Mouse (Mus musculus) skeletal muscle tissue, adult 2 months (tissue): ENCODE results near the gene Aipl1.
"Not testable (repeated sequence)": the region's sequence is repeated elsewhere in the genome, so short reads cannot be mapped to it uniquely, and the experiment has no call there.

Source experiments
- DNase-seq: peaks from one replicate; pipeline ENCODE4 v3.0.0-alpha.2; 2012; ENCODE audit warnings: low read depth, low spot score

Aipl1 gene

DNA sequence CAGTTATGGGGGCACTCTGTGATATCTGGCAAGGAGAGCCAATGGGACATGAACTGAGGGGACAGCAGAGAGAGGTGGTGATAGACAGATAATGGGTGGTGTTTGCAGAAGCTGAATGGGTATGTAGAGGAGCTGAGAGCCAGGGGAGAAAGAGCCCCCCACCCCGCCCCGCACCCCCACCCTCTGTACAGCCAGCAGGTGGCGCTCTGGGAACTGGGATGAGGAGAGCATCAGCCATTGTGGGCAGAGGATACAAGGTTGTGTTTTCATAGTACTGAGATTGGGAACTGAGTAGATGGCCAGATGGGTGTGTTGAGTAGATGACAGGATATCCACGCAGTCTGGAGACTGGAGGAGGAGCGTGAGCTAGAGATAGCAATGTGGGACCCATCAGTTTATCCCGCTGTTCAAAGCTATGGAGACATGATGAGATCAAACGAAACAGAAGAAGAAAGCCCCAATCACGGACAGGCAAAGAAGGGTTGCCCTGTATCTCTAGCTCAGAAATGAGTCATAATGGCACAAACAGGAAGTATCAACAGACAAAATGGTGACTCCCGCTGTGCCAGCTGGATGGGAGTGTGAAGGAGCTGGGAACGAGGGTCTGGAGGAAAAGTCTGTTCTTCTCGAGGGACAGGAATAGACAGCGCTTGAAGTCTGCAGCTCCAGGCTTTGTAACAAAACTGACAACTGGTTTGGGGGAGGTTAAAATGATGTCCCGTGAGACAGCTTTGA lies 20.6 kb downstream of the Aipl1 start:
- DNase-seq: no peak

DNA sequence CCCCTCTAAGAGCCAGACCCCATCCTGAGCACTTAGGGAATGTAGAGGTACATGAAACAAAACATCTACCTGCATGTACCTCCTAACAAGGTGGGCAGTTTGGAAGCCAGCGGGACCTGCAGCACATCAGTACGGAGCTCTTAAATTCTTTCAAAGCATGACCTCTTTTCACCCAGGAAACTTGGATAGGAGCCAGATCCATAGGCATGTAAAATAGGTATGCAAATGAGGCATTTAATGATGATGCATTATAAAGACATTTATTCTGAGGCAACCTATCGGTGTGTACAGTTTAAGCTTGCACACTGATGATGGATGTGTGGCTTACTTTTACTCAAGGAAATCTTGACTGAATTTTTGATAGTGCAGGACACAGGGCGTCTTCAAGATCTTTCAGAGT lies 22.6 kb downstream of the Aipl1 start:
- no peak for DNase-seq

GRCm38 (mm10) chr11:72011955-72012354 lies 25.4 kb downstream of the Aipl1 start:
- DNase-seq: peak; percentile 66

DNA sequence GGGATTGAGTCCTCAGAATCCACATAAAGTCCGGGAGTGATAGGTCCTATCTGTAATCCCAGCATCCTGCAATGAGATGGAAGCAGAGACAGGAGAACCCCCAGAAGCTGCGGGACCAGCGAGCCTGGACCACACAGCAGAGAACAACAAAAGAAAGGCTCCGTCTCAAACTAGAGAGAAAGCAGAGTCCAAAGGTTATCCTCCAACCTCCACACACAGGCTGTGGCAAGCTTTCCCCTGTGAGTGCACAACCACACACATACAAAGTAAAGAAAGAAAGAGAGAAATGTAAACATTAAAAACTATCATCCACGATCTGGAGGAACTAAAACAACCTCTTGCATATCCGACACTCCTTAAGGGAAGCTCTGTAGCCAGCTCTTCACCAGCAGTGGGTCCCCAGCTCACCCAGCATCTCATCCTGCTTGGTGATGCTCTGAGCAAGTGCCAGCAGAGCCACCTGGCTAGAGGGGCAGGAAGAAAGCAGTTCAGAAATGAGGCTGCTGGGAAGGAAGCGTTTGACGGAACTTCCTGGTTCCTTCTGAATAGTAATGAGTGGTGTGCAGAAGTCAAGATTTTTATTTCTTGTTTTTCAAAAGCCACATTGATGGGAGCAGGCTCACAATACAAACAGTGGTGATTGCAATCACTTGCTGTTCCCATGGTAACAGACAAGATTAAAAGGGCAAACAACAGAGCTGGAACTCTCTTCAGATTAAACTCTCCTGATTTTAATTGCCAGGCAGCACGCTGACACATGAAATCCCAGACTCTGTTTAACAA lies 26.2 kb downstream of the Aipl1 start:
- DNase-seq: no peak

DNA sequence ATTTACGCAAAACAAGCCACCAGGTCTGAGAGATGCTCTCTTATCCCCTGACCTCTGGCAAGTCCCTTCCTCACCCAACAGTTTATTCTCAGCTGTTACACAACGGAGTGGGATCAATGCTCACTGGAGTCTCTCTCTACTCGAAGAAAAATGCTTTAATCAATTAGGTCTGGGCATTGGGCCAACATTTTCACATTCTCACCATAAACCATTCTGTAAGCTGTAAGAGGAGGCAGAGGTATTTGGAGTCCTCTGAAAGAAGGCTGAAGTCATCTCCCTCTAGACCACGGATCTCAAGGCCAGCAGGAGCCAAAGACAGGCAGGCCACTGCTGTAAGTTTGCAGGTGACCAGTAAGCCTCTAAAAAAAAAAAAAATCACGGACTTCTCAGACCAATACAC lies 26.9 kb downstream of the Aipl1 start:
- no peak for DNase-seq

- DNase-seq: no peak
Observed at GRCm38 (mm10) chr11:72005547-72005946, 31.8 kb downstream of the Aipl1 start.

- no peak for DNase-seq
Observed at GRCm38 (mm10) chr11:72003171-72003570, 34.1 kb downstream of the Aipl1 start.

DNA sequence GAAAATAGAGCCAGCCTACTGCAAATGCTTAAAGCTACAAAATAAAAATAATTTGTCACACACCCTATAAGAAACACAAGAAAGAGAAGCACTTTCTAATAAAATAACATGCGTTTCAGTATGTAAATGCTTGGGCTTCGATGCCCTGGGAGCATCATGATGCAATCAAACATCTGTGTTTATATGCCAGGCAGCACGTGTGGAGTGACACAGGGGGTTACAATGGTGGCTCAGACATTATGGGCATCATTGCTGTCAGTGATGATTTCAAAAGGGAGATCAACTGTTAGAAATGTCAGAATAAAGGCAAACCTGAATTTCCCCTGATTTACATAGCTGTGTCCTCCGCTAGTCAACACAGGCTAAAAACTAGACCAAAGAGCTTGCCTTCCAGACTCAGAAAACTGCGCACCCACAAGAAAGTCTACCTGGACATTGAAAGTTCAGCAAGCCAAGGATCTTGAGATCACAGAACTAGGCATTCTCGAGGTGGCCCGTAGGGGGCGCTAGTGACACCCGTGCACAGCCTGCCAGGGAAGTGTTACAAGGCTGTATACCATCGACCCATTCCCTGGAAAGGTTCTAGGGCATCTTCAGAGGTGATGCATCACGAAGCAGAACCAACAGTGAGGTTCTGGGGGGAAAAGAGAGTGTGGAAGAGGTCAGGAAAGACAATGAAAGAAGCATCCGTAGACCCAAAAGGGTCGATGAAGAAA lies 35.0 kb downstream of the Aipl1 start:
- DNase-seq: no peak

DNA sequence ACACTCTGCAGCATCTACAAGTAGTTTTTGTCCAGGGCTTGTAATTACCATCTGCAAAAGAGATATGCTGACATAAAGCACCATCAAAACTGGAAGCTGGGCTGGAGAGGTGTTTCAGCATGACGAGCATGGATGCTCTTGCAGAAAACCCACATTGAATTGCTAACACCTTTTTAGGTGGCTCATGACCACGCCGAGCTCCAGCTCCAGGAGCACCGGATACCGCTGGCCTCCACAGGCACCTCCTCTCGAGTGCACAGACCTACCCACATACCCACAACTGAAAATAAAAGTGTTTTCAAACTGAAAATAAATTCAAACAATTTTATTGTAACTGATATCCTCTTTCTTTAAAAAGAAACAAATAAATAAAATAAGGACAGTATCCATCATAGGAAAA lies 37.1 kb downstream of the Aipl1 start:
- DNase-seq: no peak

DNA sequence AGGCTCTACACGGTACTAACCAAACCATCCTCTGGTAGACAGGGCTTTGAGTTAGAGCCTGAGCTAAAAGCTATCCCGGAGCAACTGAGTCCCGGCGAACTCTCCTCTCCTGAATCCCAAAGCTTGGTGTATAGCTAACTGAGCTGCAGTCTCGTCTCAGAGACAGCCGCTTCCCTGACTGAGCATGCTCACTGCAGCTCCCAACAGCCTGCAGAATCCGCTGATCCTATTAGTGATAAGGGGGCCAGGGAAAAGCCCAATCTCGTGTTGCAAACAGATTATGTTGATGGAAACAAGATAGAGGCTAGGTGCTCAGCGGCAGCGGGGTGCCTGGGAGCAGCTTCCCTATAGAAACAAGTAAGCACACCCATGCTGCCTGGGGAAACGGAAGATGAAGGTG lies 40.5 kb downstream of the Aipl1 start:
- no peak for DNase-seq

DNA sequence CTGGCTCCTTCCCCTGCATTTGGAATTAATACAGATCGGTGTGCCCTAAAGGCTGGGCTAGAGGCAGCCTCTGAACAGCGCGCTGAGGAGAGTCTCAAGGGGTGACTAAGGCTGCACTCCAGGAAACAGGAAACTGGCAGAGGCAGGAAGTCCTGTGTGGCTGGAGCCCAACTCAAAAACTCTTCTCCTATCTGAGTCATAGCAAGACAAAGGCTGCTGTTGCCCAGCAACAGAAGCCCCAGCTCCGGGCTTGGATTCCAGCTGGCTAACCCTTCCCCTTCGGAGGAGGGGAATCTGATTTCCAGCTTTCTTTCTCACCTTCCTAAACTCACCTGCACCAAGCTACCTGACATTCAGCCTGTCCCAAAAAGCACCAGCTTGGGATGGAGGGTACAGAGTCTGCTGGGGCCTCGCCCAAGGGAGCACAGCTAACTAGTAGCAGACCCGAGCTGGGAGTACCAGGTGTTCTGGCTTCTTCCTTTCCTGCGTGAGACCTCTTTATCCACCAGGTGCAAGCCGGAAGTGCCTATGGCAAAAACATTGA lies 41.3 kb downstream of the Aipl1 start:
- peak; percentile 56 for DNase-seq

GRCm38 (mm10) chr11:71992438-71992837 lies 44.9 kb downstream of the Aipl1 start:
- DNase-seq: no peak

GRCm38 (mm10) chr11:71991541-71991940 lies 45.8 kb downstream of the Aipl1 start:
- peak; percentile 40 for DNase-seq

DNA sequence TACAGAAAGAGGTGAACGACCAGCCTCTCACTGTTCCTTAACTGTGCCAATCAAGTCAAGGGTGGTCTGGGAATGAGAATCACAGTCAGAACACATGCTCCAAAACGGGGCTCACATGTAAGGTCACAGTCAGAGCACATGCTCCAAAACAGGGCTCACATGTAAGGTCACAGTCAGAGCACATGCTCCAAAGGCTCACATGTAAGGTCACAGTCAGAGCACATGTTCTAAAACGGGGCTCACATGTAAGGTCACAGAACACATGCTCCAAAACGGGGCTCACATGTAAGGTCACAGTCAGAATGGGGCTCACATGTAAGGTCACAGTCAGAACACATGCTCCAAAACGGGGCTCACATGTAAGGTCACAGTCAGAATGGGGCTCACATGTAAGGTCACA lies 47.9 kb downstream of the Aipl1 start:
- not testable (repeated sequence) for DNase-seq

DNA sequence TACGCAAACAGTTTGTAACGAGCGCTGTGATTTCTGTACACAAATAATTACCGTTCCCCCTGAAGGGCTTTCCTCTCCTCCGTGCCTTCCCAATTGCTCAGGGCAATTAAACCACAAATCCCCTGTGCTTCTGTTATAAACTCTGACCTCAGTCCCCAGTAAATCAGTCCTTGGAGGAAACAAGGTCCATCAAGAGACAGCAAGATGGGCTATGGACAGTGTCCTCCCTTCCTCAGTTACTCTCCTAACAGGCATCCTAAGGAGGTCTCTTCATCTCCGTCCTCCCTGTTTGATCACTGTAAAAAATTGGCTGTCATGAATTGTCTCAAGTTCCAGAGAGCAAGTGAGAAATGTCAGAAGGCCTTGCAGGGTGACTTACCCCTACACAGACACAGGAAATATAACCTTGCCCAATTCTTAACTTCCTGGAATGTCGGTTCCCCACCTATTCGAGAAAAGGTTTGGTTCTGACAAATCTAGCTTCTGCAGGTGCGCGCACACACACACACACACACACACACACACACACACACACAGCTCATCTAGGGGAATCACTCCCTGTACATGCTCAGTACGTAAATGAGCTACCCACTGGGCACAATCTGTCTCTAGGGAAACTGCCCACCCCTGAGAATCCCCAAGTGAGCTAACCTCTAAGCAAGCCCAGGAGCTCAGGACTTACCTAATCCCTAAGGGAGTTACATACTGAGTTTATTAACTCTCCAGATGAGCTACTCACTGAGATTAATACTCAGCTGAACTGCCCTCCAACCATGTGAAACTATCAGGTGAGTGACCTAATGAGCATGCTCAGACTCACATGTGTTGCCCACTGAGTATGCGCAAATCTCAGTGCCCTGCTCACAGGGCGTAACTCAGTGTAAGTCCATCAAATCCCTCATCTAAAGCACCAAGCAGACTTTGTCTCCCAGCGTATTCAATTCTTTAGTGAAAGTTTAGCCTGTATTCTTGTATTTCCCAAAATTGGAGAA lies 49.9 kb downstream of the Aipl1 start:
- DNase-seq: no peak

GRCm38 (mm10) chr11:71985783-71986182 lies 51.5 kb downstream of the Aipl1 start:
- no peak for DNase-seq

- DNase-seq: no peak
Observed at GRCm38 (mm10) chr11:71985101-71985711, 52.1 kb downstream of the Aipl1 start.

DNA sequence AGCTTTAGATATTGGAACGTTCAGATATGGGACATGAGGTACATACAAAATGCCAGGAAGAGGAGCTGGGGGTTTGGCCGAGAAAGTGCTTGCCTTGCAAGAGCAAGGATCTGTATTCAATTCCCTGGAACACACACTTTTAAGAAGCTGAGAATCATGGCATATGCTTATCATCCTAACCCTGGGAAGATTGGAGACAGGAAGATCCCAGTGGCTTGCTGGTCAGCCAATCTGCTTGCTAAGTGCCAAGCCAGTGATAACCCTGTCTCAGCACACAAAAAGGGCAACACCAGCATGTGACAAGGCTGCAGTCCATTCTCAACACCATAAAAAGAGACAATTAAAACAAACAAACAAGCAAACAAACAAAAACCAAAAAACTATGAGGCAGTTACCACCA lies 53.2 kb downstream of the Aipl1 start:
- no peak for DNase-seq
